Mouse (Mus musculus) granulocyte monocyte progenitor cell, adult 5-6 weeks (primary cell): ENCODE measurements around the gene Col15a1. TPM values are rescaled to one million over a fixed set of nuclear protein-coding genes. Genes with fewer than 3 reads are reported as not detected.

Experiments
- ATAC-seq: replicated peaks from 2 replicates; pipeline ENCODE4 v1.8.0; 2016; ENCODE audit warnings: mild to moderate bottlenecking, moderate TSS enrichment, inconsistent platforms; ENCODE audit not compliant: poor library complexity, severe bottlenecking
- total RNA-seq, 2 experiments: library from RNA; stranded (forward) in 1 of 2; stranded (reverse) in 1 of 2; fragments of 200-712, 200-1000 nt in 1 of 2; fragments of >200 nt in 1 of 2; fragmentation: Nextera tagmentation in 1 of 2; gene quantifications; 2 replicates each; pipeline ENCODE4 v1.2.3; 2014 to 2017

Col15a1 gene
- total RNA-seq, 2 experiments from 2014 or later: not detected

GRCm38 (mm10) chr4:47228945-47229344, 21.0 kb downstream of the Col15a1 start:
- no peak for ATAC-seq

DNA sequence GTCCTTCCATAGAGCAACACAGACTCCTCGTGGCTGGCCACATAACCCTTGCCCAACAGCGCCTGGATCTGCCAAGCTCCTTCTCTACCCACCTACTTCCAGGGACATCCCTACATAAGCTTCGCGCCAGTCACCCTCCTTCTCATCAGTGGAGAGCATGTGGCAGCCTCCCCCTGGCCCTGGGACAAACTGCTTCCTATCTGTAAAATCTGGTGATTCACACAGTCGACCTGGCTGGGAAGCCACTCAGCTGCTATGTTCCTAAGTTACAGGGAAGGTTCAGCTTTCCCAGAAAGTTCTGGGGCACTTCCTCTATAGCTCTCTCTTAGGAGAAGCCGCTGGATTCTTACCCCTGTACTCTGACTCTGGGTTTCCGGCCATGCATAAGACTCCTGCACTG, 22.5 kb downstream of the Col15a1 start:
- ATAC-seq: no peak

DNA sequence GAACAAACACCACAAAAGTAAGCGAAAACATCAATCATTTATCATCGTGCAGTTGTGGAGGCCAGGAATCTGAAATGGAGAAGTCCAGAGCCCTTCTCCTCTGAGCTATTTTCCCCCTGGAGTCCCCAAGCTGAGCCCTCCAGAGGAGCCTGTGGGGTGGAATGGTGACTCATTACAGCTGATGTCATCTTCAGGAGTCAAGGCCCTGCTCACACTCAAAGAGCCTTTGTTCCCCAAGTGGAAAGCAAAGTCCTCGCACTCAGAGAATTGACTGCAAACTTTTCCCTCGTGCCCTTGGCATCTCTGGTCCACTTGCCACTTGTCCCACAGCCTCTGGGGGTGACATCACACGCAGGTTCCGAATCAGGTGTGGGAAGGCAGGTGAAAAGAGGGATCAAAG, 23.4 kb downstream of the Col15a1 start:
- ATAC-seq: no peak

- no peak for ATAC-seq
Observed at GRCm38 (mm10) chr4:47233192-47233835, 25.4 kb downstream of the Col15a1 start.

- peak; percentile 90 for ATAC-seq
Observed at GRCm38 (mm10) chr4:47234667-47235267, 26.8 kb downstream of the Col15a1 start.

DNA sequence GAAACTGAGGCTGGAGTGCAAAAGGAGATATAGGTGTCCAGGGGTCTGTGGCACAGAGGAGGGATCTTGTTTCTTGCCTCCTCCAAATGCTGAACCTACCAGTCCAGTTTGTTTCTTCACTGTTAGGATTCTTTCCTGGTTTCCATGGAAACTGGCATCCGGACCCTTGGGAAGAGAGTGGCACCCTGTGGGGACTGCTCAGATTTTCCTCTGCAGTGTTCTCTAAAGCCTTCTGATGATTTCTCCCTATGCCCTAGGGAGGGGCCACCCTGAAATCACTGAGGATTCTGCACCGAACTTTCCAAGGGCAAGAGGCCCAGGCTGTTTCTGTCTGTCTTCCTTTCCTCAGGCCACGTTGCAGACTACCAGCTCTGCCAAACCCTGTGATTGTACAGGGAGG, 27.4 kb downstream of the Col15a1 start:
- ATAC-seq: no peak

DNA sequence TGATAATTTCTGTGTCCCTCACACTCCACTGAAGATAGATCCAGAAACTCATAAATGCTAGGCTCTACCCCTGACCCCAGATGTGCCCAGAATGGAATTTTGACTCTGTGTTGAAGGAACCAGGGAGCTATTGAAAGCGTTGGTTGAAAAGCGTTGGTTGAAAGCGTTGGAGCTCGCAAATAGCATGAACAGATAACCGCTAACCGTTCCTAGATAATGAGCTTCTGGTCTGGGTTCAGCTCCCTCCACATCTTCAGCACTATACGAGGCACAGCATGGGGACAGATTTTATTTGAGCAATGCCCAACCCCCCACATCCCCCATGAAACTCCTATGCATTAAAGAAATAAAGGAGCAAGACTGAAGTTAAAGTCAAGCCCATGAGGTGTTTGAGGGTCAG, 28.1 kb downstream of the Col15a1 start:
- ATAC-seq: no peak

DNA sequence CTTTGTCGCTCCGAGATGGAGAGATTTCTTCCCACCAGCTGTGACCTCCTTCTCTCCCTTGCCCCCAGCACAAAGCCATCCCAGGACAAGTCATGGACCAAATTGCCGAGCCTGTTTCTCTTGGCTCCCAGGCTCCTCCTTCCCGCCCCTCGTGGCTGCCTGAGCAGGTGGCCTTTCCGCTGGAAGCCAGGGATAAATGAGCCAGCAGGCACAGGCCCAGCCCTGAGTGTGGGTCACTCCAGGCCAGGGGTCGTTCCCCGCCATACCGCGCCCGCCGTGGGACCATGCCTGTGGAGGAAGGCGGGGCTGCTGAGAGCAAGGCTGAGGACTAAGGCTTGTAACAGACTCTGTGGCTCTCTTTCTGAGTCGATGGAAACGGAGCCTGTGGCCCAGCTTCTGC, 29.3 kb downstream of the Col15a1 start:
- no peak for ATAC-seq

GRCm38 (mm10) chr4:47239114-47239513, 31.2 kb downstream of the Col15a1 start:
- ATAC-seq: no peak

DNA sequence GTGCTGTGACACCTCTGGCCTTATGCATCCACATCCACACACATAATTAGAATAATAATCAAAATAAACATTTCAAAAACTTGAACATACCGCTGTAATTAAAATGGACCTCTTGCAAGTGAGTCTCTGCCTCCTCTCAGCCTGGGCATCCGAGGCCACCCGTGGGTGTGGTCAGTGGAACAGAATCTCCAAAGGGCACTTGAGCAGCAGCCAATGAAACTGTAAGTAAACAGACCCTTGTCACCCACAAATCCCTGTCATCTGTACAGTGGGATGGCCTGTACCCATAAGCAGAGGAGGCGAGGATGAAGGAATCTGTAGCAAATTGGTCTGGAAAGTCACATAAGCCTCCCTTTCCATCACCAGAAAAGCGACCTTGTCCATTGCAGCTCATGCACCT, 32.9 kb downstream of the Col15a1 start:
- ATAC-seq: no peak

GRCm38 (mm10) chr4:47242127-47242526, 34.2 kb downstream of the Col15a1 start:
- ATAC-seq: no peak

DNA sequence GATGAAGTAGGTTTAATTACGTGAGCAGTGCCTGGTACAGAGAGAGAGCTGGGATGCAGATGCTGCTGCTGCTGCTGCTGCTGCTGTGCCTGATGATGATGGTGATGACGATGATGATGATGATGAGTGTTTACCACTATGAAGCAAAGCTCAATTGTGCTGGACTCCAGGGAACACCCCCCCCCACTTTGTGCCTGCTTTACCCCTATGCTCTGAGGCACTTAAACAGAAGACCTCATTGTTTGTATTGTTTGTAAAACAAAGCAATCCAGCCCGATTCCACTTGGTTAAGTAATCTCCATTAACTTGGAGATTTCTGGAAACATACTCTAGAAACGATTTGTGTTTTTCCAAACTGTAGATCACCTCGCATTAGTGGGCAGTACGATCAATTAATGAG, 36.7 kb downstream of the Col15a1 start:
- ATAC-seq: no peak

- ATAC-seq: no peak
Observed at GRCm38 (mm10) chr4:47245621-47246020, 37.7 kb downstream of the Col15a1 start.

GRCm38 (mm10) chr4:47246811-47247210, 38.9 kb downstream of the Col15a1 start:
- 0 out of 2 replicates have a peak, but pooled peaks have one; percentile 42 for ATAC-seq

- ATAC-seq: no peak
Observed at GRCm38 (mm10) chr4:47247574-47247973, 39.6 kb downstream of the Col15a1 start.

- no peak for ATAC-seq
Observed at GRCm38 (mm10) chr4:47249193-47249592, 41.2 kb downstream of the Col15a1 start.

- peak; percentile 86 for ATAC-seq
Observed at GRCm38 (mm10) chr4:47251069-47251468, 43.1 kb downstream of the Col15a1 start.

- ATAC-seq: no peak
Observed at GRCm38 (mm10) chr4:47251693-47252435, 43.9 kb downstream of the Col15a1 start.

- no peak for ATAC-seq
Observed at GRCm38 (mm10) chr4:47252627-47253026, 44.7 kb downstream of the Col15a1 start.

DNA sequence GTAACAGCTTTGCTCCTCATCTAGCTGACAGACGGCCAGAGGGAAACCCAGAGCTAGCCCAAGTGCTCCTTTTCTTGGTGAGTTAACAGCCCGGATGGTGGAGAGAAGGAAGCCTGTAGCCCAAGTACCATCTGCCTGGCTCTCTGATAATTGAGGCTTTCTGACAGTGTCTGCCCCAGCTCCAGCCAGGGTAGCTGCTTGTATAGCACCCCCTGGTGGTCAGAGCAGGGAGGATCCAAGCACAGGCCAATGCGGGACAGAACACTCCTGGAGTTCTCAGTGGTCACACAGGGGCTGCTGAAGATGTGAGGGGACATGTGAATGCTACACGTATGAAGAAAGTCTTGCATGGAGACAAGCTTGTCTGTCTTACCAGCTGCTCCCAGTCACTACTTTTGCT, 47.7 kb downstream of the Col15a1 start:
- peak; percentile 44 for ATAC-seq

GRCm38 (mm10) chr4:47258201-47258600, 50.2 kb downstream of the Col15a1 start:
- ATAC-seq: no peak

DNA sequence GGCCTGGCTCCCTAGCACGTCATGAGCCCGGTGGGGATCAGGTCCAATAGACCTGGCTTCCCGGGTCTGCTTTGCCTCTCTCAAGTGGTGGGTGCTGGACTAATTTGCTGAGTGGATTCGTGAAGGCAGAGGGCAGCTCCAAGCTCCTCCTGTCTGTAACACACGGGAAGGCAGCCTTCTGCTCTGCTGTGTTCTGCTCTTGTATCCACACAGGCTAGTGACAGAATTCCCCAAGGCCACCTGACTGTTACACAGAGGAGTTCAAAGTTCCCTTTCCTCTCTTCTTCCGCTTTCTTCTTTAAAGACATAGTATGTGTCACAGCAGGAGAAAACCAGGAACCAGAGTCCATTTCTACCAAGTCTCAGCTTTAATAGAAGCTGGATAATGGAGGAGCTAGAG, 53.1 kb downstream of the Col15a1 start:
- peak; percentile 64 for ATAC-seq
